Comparison of ENCODE assay signal across 17 mouse cellular contexts in the genomic region with DNA sequence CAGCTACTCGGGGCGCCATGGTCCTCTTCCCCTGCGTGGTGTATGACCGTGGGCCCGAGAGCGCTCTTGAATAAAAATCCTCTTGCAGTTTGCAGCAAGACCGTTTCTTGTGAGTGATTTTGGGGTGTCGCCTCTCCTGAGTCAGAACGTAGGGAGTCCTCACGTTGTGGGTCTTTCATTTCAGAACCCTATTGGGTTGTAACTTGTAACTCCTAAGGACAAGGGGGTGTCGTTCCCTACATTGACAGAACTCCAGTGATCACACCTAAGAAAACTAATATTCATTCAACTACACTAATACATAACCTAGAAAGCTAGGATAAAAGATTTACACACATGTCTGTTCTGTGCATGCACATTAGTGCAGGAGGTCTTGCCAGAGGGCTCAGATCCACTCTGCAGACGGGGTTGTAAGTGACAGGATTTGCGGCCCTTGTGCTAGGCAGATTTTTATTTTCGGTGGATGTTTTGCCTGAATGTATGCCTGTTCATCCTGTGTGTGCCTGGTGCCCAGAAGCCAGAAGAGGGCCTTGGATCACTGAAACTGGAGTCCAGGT.
DNase-seq lines count a peak whose midpoint lies in the region.
"Had no signal": no experiment of that assay in that cellular context is flagged by ENCODE, and none has a peak within 500 bp of the region (broad histone marks: within the 10 kb centered on the region; RNA-seq: fewer than 3 reads in every experiment).

No protein-coding gene starts in this region.

- DNase-seq in 3T3-L1 (ENCODE audit: low read depth, low spot score) (peak; percentile 93), adipocyte (ENCODE audit: low spot score) (peak; percentile 95)
- no peak for DNase-seq in c-Kit-positive CD71-positive TER-119-positive erythroid progenitor cells, embryonic 14.5 days (ENCODE audit: low spot score)
- DNase-seq in embryo, embryonic 10 days (ENCODE audit: low spot score): no peak
- DNase-seq: adrenal gland, adult 2 months; adrenal gland, adult 8-10 months; adrenal gland, postnatal 10 days; adrenal gland, postnatal 14 days; adrenal gland, postnatal 25 days; adrenal gland, postnatal 36 days; B cell, adult 2 months; cerebellum, adult 11 months; cerebellum, adult 11-12 months; cerebellum, adult 18-20 months; cerebellum, adult 2 months; cerebellum, adult 8-10 months; cerebellum, adult 9-10 months had no signal

Comparison
In these comparisons a context has a peak if more than half of its experiments do, and no peak if none do; other contexts are left out.
1. DNase-seq: peak in 3T3-L1 (single experiment) and adipocyte (single experiment); none in c-Kit-positive CD71-positive TER-119-positive erythroid progenitor cells, embryonic 14.5 days (single experiment) and embryo, embryonic 10 days (single experiment).